Mouse (Mus musculus) neural tube, embryonic 10.5 days (tissue): ENCODE results near the gene Kcna10.

ENCODE experiments used
- DNase-seq: peaks from one replicate; pipeline ENCODE4 v3.0.0-alpha.2; 2017; ENCODE audit warnings: low spot score; ENCODE audit errors: extremely low spot score

The Kcna10 gene

DNA sequence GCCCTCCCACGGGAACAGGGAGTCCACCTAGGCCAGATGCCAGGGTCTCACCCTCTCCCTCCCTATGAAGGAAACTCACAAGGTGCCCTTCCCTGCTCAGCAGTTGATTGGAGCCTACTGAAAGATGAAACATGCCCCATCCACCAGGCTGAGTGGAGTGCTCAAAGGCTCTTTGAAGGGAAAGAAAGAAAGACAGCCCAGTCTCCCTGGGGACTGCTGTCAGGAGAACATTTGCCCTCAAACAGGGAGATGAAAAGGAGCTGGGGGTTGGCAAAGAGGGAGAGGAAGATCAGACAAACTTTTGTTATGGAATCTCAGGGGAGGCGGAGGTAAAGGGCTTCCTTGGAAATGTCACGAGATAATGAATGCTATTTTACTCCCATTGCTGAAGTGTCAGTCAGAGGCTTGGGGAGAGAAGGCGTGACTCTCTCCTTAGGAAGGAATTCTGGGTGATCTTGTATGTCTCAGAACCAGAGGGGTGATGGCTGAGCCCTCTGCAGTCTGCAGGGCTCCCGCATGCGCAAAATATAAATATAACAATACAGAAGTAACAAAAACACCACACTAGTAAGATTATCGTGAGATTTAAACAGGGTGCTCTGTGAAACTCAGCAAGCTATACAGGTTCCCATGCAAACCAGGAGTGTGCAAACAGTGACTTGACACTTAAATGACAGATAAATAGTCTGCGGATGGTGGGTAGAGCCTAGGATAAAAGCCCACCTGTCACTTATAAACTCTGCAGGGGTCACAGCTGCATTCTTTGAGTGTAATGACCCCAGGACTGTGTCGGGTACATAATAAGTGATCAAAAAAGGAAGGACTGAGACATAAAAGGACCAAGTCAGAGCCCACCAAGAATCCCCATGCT lies 18.7 kb downstream of the Kcna10 start:
- no peak for DNase-seq

DNA sequence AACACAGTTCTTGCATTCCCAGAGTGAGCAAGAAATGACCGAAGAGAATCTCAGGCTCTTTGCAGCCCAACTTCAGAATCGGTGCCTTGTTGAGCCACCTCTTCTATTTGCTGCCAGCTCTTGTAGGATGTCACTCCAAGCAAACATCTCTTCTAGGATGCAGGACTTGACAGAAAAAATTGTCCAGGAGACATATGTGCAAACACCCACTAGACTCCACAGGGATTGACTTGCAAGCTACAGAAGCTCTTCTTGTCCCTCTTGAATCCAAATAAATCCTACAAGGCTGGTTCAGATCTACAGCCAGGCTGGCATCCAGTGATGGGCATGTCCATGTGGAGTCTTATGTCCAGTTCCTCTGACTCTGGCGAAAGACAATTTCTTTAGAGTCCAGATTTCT lies 21.6 kb downstream of the Kcna10 start:
- DNase-seq: no peak

DNA sequence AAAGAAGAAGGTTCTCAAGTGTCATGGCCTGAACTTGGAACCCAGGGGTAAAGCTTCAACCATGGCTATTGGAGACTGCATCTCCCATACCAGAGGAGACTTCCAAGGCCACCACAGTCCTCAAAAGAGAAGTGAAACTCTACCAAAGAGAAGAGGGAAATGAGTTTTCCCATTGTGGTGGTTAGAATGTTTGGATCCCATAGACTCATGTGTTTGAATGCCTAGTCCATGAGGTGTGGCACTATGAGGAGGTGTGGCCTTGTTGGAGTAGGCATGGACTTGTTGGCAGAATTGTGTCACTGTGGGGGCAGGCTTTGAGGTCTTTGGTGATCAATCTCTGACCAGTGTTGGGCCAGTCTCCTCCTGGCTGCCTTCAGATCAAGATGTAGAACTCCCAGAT lies 22.3 kb downstream of the Kcna10 start:
- no peak for DNase-seq

DNA sequence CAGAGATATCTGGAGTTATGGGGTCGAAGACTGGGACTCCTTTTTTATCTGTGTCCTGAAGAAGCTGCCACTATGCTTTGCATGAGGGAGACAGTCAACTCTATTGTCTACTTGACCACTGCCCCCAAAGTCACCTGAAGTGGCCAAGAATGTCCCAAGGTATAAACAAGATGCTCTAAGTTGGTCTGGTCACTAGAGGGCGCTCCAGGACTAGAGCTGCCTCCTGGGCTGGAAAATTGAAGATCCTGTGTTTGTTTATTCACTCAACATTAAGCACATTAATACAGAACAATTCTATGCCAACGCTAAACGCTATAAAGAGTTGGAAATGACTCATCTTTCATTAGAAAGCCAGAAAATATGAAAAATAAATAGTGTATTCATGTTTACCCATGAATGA lies 23.1 kb downstream of the Kcna10 start:
- DNase-seq: peak; percentile 72

DNA sequence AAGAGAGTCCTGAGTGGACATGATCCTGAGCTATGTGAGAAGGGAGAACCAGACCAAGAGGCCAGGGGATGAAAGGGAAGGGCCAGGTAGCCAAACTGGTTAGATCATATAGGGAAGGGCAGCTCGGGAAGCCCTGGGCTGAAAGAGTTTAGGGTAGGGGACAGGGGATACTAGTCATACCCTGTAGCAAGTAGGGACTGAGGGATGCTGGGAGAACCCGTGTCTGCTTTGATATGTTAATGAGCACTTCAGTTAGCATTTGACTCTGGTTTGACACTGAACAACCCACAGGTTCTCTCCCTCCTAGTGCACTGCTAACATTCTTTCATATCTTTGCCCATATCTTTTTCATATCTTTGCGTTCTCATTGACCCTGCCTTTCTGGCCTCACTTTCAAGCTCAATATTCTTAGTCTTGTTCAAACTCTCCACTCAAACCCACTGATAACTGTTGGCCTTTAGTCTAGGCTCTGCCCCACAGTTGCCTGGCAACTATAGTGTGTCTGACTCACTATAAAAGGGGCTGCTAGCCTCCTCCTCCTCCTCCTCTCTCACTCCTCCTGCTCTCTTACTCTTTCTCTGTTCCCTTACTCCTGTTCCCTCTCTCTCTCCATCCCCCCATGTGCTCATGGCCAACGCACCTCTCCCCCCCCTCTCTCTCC lies 23.8 kb downstream of the Kcna10 start:
- no peak for DNase-seq

DNA sequence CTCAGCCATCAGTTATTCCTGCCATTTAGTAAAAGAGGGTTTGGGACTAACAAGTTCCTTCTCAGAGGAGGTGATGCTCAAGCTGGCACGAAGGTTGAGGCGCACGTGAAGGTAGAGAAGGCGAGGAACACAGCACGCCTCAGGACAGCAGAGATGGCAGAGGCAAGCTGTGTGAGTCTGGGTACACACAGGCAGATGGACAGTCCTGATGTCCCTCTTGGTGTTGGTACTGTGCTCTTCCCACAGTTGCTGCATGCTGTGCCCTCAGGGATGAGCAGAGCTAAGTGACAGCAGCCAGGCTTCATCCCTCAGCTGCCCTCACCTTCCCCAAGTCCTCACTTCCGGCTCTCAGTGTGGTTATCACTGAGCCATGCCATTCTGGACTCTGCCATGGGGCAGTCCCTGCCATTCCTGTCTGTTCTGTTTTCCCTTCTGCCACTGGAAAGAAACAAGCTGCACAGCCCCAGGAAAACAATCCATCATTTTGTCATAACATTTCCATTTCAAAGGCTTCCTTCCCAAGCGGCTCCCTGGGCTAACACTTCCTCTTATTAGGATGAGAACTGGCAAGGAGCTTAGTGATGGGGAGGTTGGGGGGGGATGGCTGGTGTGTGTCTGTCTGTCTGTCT lies 24.9 kb downstream of the Kcna10 start:
- DNase-seq: no peak

DNA sequence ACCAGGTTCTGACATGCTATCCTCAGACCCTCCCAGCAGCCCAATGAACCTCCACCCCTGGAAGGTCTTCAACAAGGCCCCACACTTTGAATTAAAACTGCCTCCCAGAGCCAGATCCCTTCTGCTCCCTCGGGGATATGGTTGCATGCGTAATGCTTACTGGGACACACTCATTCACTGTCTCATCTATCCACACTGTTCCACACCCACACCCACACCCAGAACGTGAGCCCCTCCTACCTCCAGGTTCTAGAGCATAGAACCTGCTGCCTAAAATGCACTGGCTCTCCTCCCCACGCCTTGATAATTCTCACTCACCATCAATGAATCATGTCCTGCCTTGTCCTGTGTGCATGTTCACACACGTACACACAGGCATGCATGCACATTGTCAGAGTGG lies 31.8 kb downstream of the Kcna10 start:
- no peak for DNase-seq

DNA sequence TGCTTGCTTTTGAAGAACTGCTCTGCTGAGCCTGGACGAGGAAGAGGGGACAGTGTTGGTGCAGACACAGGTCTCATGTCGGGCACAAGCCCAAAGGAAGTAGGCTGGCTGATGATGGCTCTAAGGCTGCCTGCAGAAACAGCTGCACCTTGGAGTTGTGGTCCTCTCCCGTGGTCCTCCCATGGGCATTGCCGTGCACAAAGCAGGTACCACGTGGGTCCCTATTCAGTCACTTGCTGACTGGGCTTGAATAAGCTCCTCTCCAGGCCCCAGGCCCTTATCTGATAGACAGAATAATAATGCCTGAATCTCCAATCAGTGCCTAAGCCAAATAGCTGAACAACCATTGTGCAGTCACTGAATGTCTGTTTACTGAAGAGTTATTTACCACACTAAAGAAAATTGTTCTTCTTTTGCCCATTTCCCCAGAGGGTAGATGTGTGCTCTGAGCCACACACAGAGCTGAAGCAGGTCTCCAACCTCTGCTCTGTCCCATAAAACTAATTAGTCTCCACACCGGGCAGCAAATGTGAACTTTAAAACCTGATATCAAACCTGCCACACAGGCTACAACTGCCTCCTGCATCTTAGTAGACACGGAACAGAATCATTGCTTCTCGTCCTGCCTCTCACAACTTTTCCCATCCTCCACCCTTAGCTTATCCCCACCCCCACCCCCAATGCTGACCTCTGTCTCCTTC lies 33.7 kb downstream of the Kcna10 start:
- no peak for DNase-seq

DNA sequence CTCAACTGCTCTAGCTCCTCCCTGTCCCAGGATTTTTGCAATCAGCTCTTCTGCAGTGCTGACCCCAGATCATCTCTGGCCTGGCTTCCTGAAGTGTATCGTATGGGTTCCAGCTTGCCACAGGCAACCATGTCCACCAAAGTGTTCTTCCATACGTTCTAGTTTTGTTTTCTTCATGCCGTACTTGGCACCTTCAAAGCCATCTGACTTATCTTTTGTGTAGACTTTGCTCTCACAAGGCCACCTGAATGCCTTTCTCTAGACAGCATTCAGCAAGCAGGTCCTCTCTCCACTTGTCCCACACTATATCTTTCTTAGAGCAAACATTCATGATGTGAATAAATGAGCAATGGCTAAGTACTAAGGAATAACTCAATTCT lies 34.2 kb downstream of the Kcna10 start:
- DNase-seq: no peak

DNA sequence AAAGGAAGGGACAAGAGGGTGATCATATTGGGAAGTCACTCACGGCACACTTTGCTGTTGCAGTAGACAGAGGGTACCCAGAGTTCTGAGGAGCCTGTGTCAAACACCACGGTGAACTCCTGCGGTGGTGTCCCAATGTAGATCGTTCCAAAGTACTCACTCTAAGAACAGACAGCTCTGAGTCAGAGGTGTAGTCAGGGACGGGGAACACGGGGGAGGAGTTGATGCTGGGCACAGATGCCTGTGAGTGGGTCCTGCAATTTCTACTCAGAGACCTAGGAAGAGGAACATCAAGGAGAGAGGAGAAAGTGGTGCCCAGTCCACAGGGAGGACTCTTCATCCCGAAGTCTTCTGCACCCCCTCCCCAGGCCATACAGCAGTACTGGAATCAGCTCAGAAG lies 35.7 kb downstream of the Kcna10 start:
- DNase-seq: no peak

DNA sequence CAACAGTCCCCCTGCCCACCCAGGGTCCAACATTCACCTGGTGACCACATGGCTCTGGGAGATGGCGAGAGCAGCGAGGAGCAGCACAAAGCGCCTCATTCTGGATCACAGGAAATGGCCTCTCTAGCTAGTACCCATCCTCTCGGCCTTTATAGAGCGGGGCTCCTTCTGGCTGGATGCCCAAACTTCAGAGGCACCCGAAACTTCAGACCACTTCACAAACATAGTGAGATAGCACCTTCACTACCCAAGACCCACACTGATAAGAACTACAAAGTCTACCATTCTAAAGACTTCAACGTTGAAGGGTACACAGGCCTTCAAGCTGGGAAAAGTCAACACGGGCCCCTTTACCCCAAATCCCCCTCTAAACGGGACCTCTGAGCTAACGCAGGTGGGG lies 38.8 kb downstream of the Kcna10 start, which contains the start of gene Cym:
TSS of gene Cym (minus strand) at position 125 of the 400 bp plus-strand sequence.
- DNase-seq: no peak

DNA sequence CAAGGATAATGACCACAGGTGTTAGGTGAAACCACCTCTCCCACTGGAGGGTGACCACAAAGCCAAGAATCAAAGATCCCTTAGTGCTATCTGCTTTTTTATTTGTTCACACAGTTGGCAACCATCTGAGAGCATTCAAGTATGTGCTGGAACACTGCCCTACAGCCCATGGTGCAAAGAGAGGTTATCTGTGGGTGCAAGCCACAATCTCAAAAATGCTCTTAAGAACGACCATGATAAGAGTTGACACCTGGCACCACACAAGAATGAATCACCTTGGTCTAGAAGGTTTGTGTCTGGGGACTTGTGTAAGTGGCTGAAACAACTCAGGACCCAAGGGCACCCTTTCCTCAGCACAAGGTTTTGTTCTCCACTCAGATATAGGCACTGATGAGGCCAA lies 40.4 kb downstream of the Kcna10 start:
- no peak for DNase-seq

DNA sequence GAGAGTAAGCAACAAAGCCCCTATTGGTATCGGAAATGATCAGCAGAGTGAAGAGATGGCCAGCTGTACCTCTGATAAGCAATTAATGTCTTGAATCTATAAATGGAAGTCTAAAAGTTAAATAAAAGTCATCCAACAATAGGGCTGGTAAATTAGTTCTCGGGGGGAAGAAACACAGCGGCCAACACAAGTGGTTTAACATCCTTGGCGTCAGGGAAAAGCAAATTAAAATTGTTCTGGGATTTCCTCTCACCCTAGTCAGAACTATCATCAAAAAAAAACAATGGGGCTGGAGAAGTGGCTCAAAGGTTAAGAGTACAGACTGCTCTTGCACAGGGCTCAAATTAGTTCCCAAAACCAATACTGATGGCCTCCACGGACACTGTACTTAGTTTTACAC lies 43.0 kb downstream of the Kcna10 start:
- DNase-seq: no peak

DNA sequence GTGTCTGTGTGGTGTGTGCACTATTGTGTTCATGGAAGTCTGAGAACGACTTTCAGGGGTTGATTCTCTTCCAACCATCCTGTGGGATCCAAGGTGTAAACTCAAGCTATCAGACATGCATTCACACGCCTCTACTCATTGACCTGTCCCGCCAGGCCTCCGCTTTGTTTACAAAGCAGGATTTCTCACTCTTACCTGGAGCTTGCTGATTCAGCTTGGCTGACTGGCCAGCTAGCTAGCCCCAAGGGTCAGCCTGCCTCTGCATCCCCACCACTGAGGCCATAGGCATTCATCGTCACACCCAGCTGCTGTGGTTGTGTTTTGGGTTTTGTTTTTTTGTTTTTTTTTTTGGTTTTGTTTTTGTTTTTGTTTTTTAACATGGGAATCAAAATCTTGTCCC lies 46.4 kb downstream of the Kcna10 start:
- no peak for DNase-seq

DNA sequence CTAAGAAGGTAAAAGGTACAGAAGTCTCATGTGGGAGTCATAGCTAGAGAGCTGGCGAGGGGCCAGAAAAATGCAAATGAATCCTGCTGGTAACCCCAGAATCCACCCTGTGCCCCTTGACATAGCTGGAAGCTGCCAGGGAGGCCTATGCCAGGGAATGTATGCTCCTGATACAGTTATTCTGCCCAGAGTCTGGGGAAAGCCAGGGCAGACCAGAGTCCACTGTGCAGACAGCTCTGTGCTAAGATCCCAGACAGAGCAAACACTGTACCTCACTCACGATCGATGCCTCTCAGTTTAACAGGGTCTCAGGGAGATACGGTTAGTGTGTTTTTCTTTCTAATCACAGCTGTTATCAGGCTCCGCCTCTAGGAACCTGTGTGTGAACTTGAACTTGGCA lies 47.0 kb downstream of the Kcna10 start:
- no peak for DNase-seq

DNA sequence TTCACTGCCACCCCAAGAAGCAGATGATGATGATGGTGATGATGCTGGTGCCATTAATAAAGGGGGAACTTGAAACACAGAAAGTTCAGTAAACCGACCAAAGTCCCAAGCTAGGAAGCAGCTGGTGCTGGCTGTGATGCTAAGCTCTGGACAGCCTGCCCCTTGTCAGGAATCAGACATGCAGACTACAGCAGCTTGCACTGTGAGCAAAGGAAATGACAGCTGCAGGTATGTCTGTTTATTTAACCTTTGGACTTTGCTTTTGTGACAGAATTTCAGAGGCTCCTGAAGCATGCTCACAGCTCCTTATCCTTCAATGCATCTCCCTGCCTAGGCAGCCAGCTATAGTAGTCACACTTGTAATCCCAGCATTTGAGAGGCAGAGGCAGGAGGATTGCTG lies 47.7 kb downstream of the Kcna10 start, which contains the start of gene A630076J17Rik:
TSS of gene A630076J17Rik (plus strand) at position 88 of the 400 bp plus-strand sequence.
- no peak for DNase-seq

DNA sequence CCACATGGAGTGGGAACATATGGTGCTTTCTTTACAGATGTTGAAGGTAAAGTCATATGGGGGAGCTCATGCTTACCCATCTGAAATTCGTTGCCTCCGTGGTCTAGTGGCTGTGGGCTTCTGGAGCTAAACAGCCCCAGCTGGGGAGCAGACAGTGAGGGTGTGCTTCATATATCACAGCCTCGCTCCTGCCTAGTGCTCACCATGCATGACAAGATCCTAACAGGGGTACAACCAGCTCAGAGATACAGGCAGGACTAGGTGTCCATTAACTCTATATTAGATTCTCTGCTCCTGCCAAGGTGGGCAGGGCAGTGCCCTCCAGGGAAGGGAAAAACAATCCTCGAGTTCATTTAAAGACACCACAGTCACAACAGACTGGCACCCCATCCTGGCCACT lies 48.3 kb downstream of the Kcna10 start:
- no peak for DNase-seq

DNA sequence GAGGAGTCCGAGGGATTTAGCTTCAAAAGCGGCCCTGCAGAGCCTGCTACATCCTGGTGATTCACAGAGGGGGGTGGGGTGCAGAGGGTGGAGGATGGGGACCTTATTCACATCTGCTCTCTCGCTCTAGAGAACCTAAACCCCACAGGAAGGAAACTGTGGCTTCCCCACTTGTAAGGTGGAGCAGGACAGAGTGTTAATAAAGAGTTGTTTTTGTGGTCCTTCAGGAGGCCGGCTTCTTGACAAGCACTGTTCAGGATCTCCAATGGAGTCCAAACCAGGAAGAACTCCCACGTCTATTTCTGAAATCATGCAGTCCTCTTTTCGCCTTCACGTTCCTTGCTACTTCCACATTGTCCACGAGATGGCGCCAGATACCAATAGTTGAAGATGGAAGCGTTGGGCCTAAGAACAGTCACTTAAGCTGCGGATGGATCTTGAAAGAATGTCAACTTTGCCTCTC lies 50.5 kb downstream of the Kcna10 start:
- peak; percentile 85 for DNase-seq

DNA sequence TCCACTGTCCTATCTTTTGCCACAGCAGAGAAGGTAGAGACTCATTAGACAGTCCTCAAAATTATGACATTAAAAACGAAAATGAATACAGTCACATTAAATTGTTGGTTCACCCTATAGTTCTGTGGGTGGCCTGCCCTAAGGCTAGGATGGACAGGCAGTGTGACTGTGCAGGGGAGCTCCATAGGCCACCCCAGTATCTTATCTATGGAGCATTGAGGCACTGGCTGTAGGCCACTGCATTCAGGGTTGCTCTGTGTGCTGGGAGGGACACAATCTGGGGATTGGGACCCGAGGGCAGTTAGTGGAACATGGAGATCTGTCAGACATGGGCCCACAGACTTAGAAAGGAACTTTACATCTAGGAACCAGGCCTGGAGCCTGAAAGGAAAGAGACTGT lies 51.1 kb downstream of the Kcna10 start:
- no peak for DNase-seq

DNA sequence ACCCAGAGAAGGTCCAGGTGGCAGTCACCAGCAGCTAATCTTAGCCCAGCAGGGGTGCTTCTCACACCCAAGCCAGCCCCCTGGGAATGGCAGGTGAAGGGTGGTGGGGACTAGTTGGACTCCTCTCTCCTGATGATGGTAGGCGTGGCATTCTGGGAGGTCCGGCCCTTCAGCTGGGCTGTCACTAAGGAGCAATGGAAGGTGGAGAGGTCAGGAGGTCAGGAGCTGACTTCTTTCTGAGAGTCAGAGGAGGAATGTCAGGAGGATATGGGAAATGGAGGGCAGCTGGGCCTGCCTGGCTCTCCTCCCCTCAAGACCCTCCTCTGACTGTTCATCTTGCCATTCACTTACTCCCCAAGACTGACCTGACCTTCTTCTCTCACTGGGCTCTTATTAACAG lies 55.2 kb downstream of the Kcna10 start:
- DNase-seq: no peak

DNA sequence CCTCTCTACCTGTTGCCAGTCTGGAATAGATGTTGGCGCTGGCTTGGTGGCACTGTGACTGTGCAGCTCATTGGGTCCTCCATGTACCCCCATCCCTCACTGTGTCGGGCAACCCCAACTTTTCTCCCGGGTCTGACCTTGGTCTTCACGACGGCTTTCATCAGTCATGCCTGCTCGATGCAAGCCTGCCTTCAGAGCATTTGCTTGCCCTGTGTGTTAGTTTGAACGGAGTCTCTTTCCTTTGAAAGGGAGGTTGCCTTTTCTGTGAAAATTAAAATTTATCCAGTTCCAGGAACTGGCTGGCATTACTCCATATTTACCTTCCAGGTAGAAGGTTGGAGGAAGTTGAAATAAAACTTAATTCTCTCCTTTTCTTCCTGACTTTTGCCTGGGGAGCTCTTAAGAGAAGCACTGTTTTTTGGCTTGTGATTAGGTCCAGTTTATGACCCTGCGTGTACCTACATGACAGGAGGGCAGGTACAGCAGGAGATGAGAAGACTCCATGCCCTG lies 55.7 kb downstream of the Kcna10 start:
- DNase-seq: no peak
